Mouse (Mus musculus) embryonic stem cell, embryonic (primary cell): Measurements from ENCODE around the gene Stk32b.

Experiments
- CTCF ChIA-PET, 4 experiments: fragments of 300-600 bp in 2 of 4; fragments of 350-600 bp in 2 of 4; sonication (Branson Sonifier 250); formaldehyde crosslinking; loops; one replicate each; lab custom pipeline; 2022; ENCODE audit warnings: inconsistent platforms in 2 of 4; lab: Charles Lee
- POLR2A ChIA-PET, 4 experiments: fragments of 300-600 bp in 2 of 4; fragments of 350-600 bp in 2 of 4; sonication (Branson Sonifier 250); formaldehyde crosslinking; loops; one replicate each; lab custom pipeline; 2022; ENCODE audit warnings: antibody characterized with exemption in 4 of 4, inconsistent platforms in 1 of 4; lab: Charles Lee

Gene Stk32b

DNA sequence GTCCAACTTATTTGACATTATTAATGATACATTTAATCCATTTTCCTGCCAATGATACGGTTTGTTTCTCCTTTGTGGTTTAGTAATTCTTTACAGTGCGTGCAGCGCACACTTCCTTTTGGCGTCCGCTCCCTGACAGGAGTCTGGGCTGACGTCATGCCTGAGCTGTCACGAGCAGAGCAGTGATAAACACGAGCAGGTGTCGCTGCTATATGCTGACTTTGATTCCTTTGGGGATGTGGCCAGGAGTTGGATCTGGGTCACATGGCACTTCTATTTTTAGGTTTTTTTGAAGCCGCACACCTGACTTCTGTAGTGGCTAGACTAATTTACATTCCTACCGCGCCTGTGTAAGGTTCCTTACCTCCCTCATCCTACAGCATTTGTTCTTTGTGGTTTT lies 17.2 kb downstream of the Stk32b start:
- POLR2A ChIA-PET: interaction anchor here in 1 of 4 experiments (1.1 kb wide), 1 partner anchor 362 kb away, joined by 3 read pairs; the partner anchor contains the start of gene Evc2
- CTCF ChIA-PET: no interaction called here

GRCm38 (mm10) chr5:37697286-37697685 lies 19.7 kb downstream of the Stk32b start:
- CTCF ChIA-PET: no interaction called here
- POLR2A ChIA-PET: no interaction called here

- CTCF ChIA-PET: interaction anchor here in 1 of 4 experiments (1.2 kb wide), 1 partner anchor 12 kb away, joined by 3 read pairs; no protein-coding TSS in a partner anchor
- POLR2A ChIA-PET: no interaction called here
Observed at GRCm38 (mm10) chr5:37695773-37696172, 21.2 kb downstream of the Stk32b start.

GRCm38 (mm10) chr5:37692759-37693158 lies 24.2 kb downstream of the Stk32b start:
- ChIA-PET POLR2A (no interaction called here), CTCF (no interaction called here)

DNA sequence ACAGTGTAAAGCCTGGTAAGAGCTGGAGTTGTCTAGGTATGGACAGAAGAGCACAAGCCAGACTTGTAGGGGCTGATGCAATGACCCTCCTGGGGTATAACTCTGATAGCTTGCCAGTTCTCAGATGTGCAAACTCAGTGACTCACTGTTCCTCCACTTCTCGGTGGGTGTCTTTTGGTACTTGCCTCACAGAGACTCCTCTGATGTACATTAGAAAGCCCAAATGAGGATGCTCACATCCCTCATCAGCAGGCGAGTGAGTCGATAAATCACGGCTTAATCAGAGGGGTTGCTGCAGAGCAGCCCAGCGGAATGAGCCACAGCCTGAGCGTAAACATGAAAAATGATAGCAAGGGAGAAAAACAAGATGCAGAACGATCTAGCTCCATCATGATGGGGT lies 46.2 kb downstream of the Stk32b start:
- CTCF ChIA-PET: interaction anchor here in 1 of 4 experiments (0.6 kb wide), 1 partner anchor 501 kb away, joined by 4 read pairs; no protein-coding TSS in a partner anchor
- POLR2A ChIA-PET: no interaction called here

DNA sequence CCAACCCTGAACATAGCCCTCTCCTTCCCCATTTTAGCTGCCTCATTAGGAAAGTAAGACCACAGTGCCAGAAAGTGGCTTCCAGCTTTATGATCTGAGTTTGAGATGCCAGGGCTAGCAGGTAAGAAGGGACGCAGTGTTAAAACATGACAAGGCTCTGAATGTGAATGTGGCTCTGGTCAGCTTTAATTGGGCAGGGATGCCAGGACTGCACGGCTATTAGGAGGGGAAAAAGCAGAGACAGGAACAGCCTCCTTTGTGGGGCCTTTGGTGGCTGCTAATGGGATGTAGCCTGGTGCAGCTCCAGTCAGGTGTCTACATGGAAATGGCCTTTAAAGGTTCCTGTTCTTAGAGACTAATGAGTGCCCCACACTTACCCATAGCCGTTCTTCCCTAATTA lies 52.0 kb downstream of the Stk32b start:
- ChIA-PET POLR2A (no interaction called here), CTCF (no interaction called here)

DNA sequence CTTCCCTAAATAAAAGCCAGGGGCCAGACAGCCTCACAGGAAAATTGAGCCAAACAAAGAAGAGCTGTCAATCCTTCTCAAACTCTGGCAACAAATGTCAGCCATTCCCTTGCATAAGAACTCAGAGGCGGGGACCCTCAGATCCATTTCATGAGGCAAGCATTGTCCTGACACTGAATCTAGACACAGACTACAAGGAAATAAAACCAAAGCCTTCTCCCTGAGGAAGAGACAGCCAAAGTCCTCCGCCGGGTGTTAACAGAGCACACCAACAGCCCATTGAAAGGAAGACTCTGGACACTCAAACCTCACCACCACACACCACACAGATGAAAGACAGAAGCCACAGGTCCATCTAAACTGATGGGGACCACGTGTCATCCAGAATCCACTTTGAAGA lies 57.8 kb downstream of the Stk32b start:
- CTCF ChIA-PET: no interaction called here
- POLR2A ChIA-PET: no interaction called here

DNA sequence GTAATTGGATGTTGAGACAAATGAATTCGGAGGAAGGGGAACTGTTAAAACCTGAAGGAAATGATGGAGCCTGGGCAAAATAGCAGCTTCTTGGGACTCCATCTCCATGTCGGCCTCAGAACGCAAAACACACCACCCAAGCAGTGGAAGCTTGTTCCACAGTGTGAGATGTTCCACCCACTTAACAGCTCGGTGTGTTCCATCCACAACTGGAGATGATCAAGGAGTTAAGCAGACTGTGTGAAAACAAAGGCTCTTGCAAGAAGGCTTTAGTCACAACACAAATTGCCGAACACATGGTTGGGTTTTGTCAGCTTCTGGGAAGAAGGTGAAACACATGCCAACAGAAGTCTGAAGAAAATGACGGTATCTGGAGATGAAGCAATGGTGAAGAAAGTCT lies 59.2 kb downstream of the Stk32b start:
- POLR2A ChIA-PET: interaction anchor here in 1 of 4 experiments (0.6 kb wide), 1 partner anchor 1580 kb away, joined by 3 read pairs; no protein-coding TSS in a partner anchor
- CTCF ChIA-PET: no interaction called here

DNA sequence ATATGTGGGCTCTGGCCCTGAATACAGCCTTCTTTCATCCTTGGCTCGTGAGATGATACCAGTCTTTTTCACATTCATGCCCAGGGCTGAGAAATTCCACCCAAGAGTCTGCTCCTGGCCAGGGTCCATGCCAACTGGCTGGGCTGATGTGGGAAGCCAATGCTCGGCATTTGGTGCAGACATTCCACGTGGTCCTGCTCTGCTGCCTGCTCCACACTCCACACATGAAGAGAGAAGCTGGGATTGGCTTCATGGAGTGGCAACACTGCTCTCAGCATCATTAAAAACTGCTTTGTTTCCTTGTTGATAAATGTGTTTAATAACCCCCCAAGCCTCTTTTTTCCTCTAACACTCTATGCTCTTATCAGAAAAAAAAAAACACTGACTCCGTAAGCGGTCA lies 61.8 kb downstream of the Stk32b start:
- CTCF ChIA-PET: no interaction called here
- POLR2A ChIA-PET: no interaction called here

GRCm38 (mm10) chr5:37650681-37651211 lies 66.2 kb downstream of the Stk32b start:
- CTCF ChIA-PET: interaction anchor here in 1 of 4 experiments (1.0 kb wide), 1 partner anchor 297 kb away, joined by 3 read pairs; no protein-coding TSS in a partner anchor
- POLR2A ChIA-PET: no interaction called here

DNA sequence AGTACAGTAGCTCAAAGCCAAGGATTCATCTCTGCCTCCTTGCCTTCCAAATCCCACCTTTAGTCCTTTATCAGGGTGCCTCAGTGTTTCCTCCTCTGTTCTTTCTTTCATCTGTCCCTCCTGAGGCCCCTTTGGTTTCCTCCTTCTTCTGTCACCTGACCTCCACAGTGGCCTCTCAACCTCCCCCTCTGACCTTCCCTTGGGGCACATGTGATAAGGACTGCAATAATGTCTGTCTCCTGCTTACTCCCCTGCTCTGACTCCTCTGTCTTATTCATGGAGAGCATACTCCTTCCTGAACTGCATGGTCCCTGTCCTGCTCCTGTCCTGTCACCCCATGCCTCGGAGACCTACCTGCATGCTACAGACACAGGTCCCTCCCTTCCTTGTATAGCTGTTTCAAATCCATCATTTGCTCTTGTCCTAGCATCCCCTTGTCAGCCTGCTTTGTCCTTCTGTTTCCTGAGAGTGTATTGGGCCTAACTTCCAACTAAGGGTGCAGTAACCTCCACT lies 66.8 kb downstream of the Stk32b start:
- ChIA-PET CTCF (interaction anchor here in 1 of 4 experiments (1.0 kb wide), 1 partner anchor 296 kb away, joined by 3 read pairs; no protein-coding TSS in a partner anchor), POLR2A (no interaction called here)

DNA sequence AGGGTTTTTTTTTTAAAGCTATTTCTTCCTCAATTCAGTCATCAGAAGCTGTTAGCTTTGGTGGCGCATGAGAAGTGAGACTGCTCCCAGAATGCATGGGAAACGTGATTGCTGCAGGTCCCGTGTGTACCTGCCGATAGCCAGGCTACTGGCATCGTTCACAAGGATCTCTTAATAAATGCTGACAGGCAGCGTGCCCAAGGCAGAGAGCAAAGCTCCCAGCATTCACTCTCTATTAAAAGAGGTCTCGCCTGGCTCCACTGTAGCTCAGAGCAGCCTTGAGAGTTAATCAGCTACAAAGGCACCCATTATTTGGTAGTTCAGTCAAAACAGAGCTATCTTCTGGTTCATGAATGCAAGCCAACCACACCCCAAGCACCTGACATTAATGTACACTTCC lies 72.9 kb downstream of the Stk32b start:
- POLR2A ChIA-PET: no interaction called here

DNA sequence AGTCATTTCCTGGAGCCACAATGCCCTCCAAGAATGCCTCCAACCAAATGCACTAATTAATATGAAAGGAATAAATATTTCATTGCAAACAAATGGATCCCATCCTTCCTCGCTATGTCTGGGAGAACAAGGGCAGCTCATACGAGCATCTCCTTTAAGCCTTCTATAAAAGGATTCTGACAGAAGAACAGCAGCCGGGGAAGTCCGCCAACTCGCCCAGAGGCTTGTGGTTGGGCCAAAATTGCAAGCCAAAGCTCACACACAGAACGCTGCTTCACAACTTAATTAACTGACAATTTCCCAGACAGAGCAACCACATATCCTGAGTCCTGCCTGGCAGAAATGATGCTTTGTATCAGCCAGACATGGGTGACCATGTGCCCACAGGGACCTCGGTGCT lies 74.5 kb downstream of the Stk32b start:
- POLR2A ChIA-PET: no interaction called here

More for the DNA sequence above, 72.9 kb downstream of the Stk32b start:
- CTCF ChIA-PET: no interaction called here

GRCm38 (mm10) chr5:37634791-37635190 lies 82.2 kb downstream of the Stk32b start:
- ChIA-PET POLR2A (no interaction called here), CTCF (no interaction called here)

More for the DNA sequence above, 74.5 kb downstream of the Stk32b start:
- CTCF ChIA-PET: no interaction called here

DNA sequence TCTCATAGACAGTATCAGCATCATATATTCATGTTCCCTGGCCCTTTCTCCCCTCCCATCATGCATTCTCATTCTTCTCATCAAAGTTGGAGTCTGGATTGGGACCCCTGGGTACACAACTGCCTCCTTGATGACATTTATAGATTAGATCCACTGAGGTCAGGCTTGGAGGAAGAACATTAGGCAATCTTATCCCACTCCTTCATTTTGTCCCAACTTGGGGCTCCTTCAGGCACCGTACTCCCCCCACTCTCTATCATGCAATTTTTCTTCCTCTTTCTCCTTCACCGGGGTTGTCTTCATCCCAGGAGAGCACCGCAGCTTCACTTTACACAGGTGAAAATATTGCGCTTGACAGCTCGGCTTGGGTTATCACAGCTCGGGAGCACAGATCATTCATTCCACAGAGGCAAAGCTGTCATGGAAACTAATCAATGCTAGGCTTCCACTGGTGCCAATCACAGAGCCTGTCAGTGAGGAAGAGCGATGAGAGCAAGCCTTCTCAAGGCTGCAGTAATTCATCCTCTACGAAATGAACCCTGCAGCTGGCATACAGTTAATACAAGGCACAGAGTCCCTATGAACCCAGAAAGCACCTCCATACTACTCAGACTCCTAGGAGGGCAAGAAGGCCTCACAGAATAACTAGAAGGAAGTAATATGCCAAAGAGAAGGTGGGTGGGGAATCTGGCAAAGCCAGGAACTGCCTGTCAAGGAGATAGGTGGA lies 89.4 kb downstream of the Stk32b start:
- POLR2A ChIA-PET: no interaction called here
- CTCF ChIA-PET: no interaction called here

GRCm38 (mm10) chr5:37611874-37612273 lies 105.1 kb downstream of the Stk32b start:
- CTCF ChIA-PET: no interaction called here
- POLR2A ChIA-PET: no interaction called here

DNA sequence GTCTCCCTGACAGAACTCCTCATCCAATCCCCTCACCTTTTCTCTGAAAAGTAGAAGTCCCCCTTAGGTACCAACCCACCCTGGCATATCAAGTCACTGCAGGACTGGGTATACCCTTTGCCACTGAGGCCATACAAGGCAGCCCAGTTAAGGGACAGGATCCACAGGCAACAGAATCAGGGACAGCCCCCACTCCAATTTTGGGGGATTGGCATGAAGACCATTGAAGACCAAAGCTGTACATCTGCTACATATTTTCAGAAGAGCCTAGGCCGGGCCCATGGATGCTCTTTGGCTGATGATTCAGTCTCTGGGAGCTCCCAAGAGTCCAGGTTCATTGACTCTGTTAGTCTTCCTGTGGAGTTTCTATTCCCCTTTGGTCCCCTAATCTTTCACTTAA lies 117.4 kb downstream of the Stk32b start:
- ChIA-PET POLR2A (no interaction called here), CTCF (no interaction called here)

DNA sequence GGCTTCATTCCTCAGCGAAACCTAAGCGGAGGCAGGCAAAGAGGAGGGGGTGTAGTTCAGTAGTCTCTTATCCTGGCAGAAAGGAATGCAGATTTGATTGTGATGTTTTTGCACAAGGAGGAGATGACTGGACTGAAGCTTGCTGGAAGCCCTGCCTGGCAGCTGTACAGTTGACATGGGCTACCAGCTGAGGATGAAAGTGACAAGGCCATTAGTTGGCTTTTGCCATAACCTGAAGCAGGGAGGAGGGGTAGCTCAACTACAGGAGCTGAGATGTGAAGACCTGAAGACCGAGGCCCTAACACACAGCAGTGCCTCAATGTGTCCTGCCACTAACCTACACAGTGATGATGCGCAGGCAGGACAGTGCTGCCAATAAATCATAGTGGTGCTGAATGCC lies 118.7 kb downstream of the Stk32b start:
- CTCF ChIA-PET: no interaction called here
- POLR2A ChIA-PET: no interaction called here

DNA sequence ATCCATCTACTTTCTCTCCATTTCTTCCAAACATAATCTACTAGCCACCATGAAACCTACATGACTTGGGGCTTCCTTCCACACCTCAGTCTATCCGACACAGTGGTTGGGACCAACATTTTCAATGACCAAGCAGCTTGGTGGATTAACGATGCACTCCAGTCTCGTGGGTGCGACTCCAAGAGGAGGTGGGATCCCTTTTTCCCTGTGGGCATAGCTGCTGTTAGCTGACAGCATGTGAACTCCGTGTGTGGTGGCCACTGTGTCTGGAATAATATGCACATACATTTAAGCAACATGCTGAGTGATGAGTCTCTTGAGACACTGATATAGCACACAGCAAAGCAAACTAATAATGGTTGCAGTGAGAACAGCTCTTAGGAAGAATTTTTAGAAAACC lies 124.6 kb downstream of the Stk32b start:
- POLR2A ChIA-PET: no interaction called here
- CTCF ChIA-PET: no interaction called here

DNA sequence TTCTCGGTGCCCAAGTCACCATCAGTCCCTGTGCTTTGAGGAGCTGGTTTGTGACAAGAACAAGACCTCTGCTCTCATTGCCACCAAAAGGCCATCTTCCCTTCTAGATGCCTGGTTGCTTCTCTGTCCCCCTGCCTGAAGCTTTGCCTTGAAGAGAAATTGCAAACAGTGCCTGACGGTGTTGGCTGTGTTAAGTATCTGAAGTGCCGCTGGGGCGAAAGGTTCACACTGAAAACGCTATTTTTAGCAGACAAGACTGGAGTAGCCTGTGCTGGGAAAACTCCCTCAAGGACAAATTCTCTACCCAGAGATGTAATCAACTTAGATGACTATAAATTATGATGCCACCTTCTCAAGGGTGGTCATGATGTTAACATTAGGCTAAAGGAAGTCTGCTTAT lies 129.1 kb downstream of the Stk32b start:
- POLR2A ChIA-PET: no interaction called here
- CTCF ChIA-PET: no interaction called here

- ChIA-PET POLR2A (no interaction called here), CTCF (no interaction called here)
Observed at GRCm38 (mm10) chr5:37586071-37586470, 130.9 kb downstream of the Stk32b start.
